Mouse (Mus musculus) heart, embryonic 14.5 days (tissue): ENCODE results near the gene Sdk2. TPM values are rescaled to one million over a fixed set of nuclear protein-coding genes. Genes with fewer than 3 reads are reported as not detected.
A peak's percentile ranks its signal among the peaks of the same experiment; 100 is the strongest.

Source experiments
- ATAC-seq: fragments of 200-750 bp; cut with Nextera tagmentation; 2 replicates; pipeline ENCODE4 v1.8.0; 2017; ENCODE audit warnings: low read depth, moderate TSS enrichment; ENCODE audit not compliant: insufficient number of reproducible peaks, insufficient read depth, low FRiP score
- H3K27ac ChIP-seq, 2 experiments: fragments of 200-500 bp in 1 of 2; fragments of 300-500 bp in 1 of 2; sonication (generic) in 1 of 2; replicated peaks in 1 of 2; 2 replicates each; pipeline ENCODE4 v1.5.1; 2012 to 2014; ENCODE audit warnings: low read depth in 2 of 2, low read length in 2 of 2, control low read depth in 1 of 2, mild to moderate bottlenecking in 1 of 2, mixed read lengths in 1 of 2; ENCODE audit not compliant: control insufficient read depth in 1 of 2, insufficient read depth in 1 of 2
- H3K27me3 ChIP-seq: fragments of 300-500 bp; sonication (generic); 2 replicates; pipeline ENCODE4 v1.6.1; 2014; ENCODE audit warnings: mild to moderate bottlenecking, low read length, control low read depth; ENCODE audit not compliant: control insufficient read depth, insufficient read depth
- H3K36me3 ChIP-seq: fragments of 300-500 bp; sonication (generic); 2 replicates; pipeline ENCODE4 v1.6.1; 2014; ENCODE audit warnings: mild to moderate bottlenecking, control low read depth, low read length, mixed read lengths; ENCODE audit not compliant: control insufficient read depth, insufficient read depth
- H3K4me1 ChIP-seq, 2 experiments: fragments of 200-500 bp in 1 of 2; fragments of 300-500 bp in 1 of 2; sonication (generic) in 1 of 2; 2 replicates each; pipeline ENCODE4 v1.6.1; 2012 to 2014; ENCODE audit warnings: low read length in 2 of 2, control low read depth in 1 of 2, mixed read lengths in 1 of 2; ENCODE audit not compliant: control insufficient read depth in 2 of 2, insufficient read depth in 2 of 2
- H3K4me2 ChIP-seq: fragments of 300-500 bp; sonication (generic); 2 replicates; pipeline ENCODE4 v1.6.1; 2014; ENCODE audit warnings: mild to moderate bottlenecking, low read length
- H3K4me3 ChIP-seq, 2 experiments: fragments of 200-500 bp in 1 of 2; fragments of 300-500 bp in 1 of 2; sonication (generic) in 1 of 2; 2 replicates each; pipeline ENCODE4 v1.5.1; 2012 to 2014; ENCODE audit warnings: low read length in 2 of 2, mild to moderate bottlenecking in 2 of 2, control low read depth in 1 of 2, low read depth in 1 of 2, moderate library complexity in 1 of 2; ENCODE audit not compliant: control insufficient read depth in 1 of 2, insufficient read depth in 1 of 2
- H3K9ac ChIP-seq: fragments of 300-500 bp; sonication (generic); 2 replicates; pipeline ENCODE4 v1.6.1; 2014; ENCODE audit warnings: mild to moderate bottlenecking, low read length
- H3K9me3 ChIP-seq: fragments of 300-500 bp; sonication (generic); 2 replicates; pipeline ENCODE4 v1.6.1; 2016; ENCODE audit warnings: low read length, control low read depth; ENCODE audit not compliant: control insufficient read depth
- WGBS: fragments of 180-500 bp; shearing (Covaris S2); extraction: QIAGEN DNeasy Blood & Tissue Kit; methylation state at CpG from one replicate; pipeline ENCODE4 v1.1.7; 2014; 5-methylcytosine and 5-hydroxymethylcytosine counted together
- polyA plus RNA-seq: library from polyadenylated mRNA; unstranded; fragments of >200 nt; fragmentation: Nextera tagmentation; extraction: Ambion mirVana; gene quantifications from 2 replicates; pipeline ENCODE4 v1.2.1, GENCODE M21; 2014

Sdk2 gene
- polyA plus RNA-seq, 1 experiment from 2014 or later, result 2.4 TPM

GRCm38 (mm10) chr11:113883031-113883430 lies 183.8 kb downstream of the Sdk2 start:
- Histone ChIP-seq H3K9me3 (no peaks in the 10 kb centered on the region), H3K9ac (no peak overlapping the region), H3K36me3 (no peaks in the 10 kb centered on the region), H3K27ac (no peak overlapping the region), H3K4me1 (peaks cover 3 to 4% of the 10 kb centered on the region in 2 experiments; a peak in 2 of 4 replicates), H3K27me3 (no peaks in the 10 kb centered on the region), H3K4me3 (no peak overlapping the region), H3K4me2 (no peak overlapping the region)
- ATAC-seq, result no peak
- 78% methylated on average over 8 of the region's 8 CpGs for WGBS

GRCm38 (mm10) chr11:113881864-113882263 lies 185.0 kb downstream of the Sdk2 start:
- Histone ChIP-seq H3K9me3 (no peaks in the 10 kb centered on the region), H3K4me2 (no peak overlapping the region), H3K36me3 (no peaks in the 10 kb centered on the region), H3K4me3 (no peak overlapping the region), H3K9ac (no peak overlapping the region), H3K27ac (no peak overlapping the region), H3K4me1 (peaks cover 3 to 4% of the 10 kb centered on the region in 2 experiments; a peak in 2 of 4 replicates), H3K27me3 (no peaks in the 10 kb centered on the region)
- no peak for ATAC-seq
- 87% methylated on average over 6 of the region's 6 CpGs for WGBS

GRCm38 (mm10) chr11:113867066-113867465 lies 199.8 kb downstream of the Sdk2 start:
- 80% methylated on average over 8 of the region's 8 CpGs for WGBS
- ATAC-seq, result no peak
- Histone ChIP-seq H3K9ac (no peak overlapping the region), H3K9me3 (no peaks in the 10 kb centered on the region), H3K27ac (no peak overlapping the region), H3K4me2 (no peak overlapping the region), H3K36me3 (no peaks in the 10 kb centered on the region), H3K27me3 (no peaks in the 10 kb centered on the region), H3K4me3 (no peak overlapping the region), H3K4me1 (no peaks in the 10 kb centered on the region)

GRCm38 (mm10) chr11:113865627-113866026 lies 201.2 kb downstream of the Sdk2 start:
- 38% methylated on average over 8 of the region's 8 CpGs for WGBS
- H3K9me3 ChIP-seq, result no peaks in the 10 kb centered on the region
- no peak overlapping the region for H3K9ac ChIP-seq
- no peaks in the 10 kb centered on the region for H3K4me1 ChIP-seq
- no peaks in the 10 kb centered on the region for H3K27me3 ChIP-seq
- no peaks in the 10 kb centered on the region for H3K36me3 ChIP-seq
- peak; percentile 52 for ATAC-seq
- no peak overlapping the region for H3K4me2 ChIP-seq
- no peak overlapping the region for H3K4me3 ChIP-seq
- no peak overlapping the region for H3K27ac ChIP-seq

- Histone ChIP-seq H3K4me3 (no peak overlapping the region), H3K9ac (no peak overlapping the region), H3K27ac (no peak overlapping the region), H3K4me2 (no peak overlapping the region), H3K27me3 (no peaks in the 10 kb centered on the region), H3K9me3 (no peaks in the 10 kb centered on the region), H3K36me3 (no peaks in the 10 kb centered on the region), H3K4me1 (no peaks in the 10 kb centered on the region)
- 72% methylated on average over 5 of the region's 5 CpGs for WGBS
- no peak for ATAC-seq
Measured at GRCm38 (mm10) chr11:113863408-113863807, 203.4 kb downstream of the Sdk2 start.

- no peaks in the 10 kb centered on the region for H3K27me3 ChIP-seq
- no peak for ATAC-seq
- H3K9me3 ChIP-seq, result no peaks in the 10 kb centered on the region
- no peak overlapping the region for H3K4me3 ChIP-seq
- H3K4me2 ChIP-seq, result no peak overlapping the region
- 80% methylated on average over 13 of the region's 13 CpGs for WGBS
- no peak overlapping the region for H3K9ac ChIP-seq
- H3K36me3 ChIP-seq, result peaks cover 4% of the 10 kb centered on the region; the same call in 1 of the 2 replicates
- no peak overlapping the region for H3K27ac ChIP-seq
- no peaks in the 10 kb centered on the region; a peak in 1 of 4 replicates for H3K4me1 ChIP-seq
Measured at GRCm38 (mm10) chr11:113855661-113856060, 211.2 kb downstream of the Sdk2 start.

GRCm38 (mm10) chr11:113851750-113852149 lies 215.1 kb downstream of the Sdk2 start:
- H3K9me3 ChIP-seq, result no peaks in the 10 kb centered on the region
- H3K9ac ChIP-seq, result no peak overlapping the region
- H3K4me2 ChIP-seq, result no peak overlapping the region
- H3K36me3 ChIP-seq, result peaks cover 4% of the 10 kb centered on the region; the same call in 1 of the 2 replicates
- no peak overlapping the region for H3K27ac ChIP-seq
- no peaks in the 10 kb centered on the region; a peak in 1 of 4 replicates for H3K4me1 ChIP-seq
- ATAC-seq, result no peak
- WGBS, result 58% methylated on average over 8 of the region's 8 CpGs
- no peaks in the 10 kb centered on the region for H3K27me3 ChIP-seq
- no peak overlapping the region for H3K4me3 ChIP-seq

GRCm38 (mm10) chr11:113849322-113849721 lies 217.5 kb downstream of the Sdk2 start:
- no peaks in the 10 kb centered on the region for H3K27me3 ChIP-seq
- no peak overlapping the region for H3K4me3 ChIP-seq
- H3K9ac ChIP-seq, result no peak overlapping the region
- H3K4me1 ChIP-seq, result no peaks in the 10 kb centered on the region; a peak in 1 of 4 replicates
- H3K4me2 ChIP-seq, result no peak overlapping the region
- 75% methylated on average over 7 of the region's 7 CpGs for WGBS
- no peak for ATAC-seq
- no peaks in the 10 kb centered on the region for H3K9me3 ChIP-seq
- H3K27ac ChIP-seq, result no peak overlapping the region
- peaks cover 4% of the 10 kb centered on the region; the same call in 1 of the 2 replicates for H3K36me3 ChIP-seq
